Mouse (Mus musculus) stomach, postnatal 0 days (tissue): ENCODE data around the gene Plekha5.

Experiments used
- CTCF ChIP-seq: IDR thresholded peaks from 2 replicates; pipeline ENCODE4 v1.5.1; 2016; ENCODE audit warnings: antibody characterized with exemption, low read depth, mild to moderate bottlenecking, moderate library complexity
- EP300 ChIP-seq: optimal IDR thresholded peaks from 2 replicates; pipeline ENCODE3; 2016; ENCODE audit warnings: antibody characterized with exemption

DNA sequence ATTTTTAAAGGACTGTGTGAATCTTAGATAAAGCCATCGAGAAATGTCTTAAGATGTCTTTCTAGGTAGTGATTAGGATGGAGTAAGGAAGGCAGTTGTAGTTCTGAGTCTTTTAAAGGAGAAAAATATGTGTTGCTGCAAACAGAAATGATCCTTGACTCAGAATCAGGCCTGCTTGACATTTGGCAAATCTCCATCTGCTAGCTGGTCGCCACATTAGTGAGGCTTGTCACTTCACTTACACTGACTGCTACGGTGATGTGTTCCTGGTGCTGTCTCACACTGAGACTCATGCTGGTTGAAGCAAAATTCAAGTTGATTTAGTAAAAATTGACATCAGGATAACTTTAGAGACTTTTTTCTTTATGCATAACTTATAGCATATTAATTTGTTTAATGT is 32.0 kb downstream of the Plekha5 start:
- TF ChIP-seq CTCF, result no peak
- no peak for TF ChIP-seq EP300
